In genomic region chr16:17292751-17293150, GRCm38 (mm10) we compare ENCODE assay signal across 8 mouse cellular contexts. TPM values are rescaled to one million over a fixed set of nuclear protein-coding genes. Genes with fewer than 3 reads are reported as not detected.
A peak's percentile ranks its signal among the peaks of the same experiment; 100 is the strongest.
DNase-seq lines count a peak whose midpoint lies in the region; ATAC-seq and TF ChIP-seq lines count a peak whose summit lies in the region.

No protein-coding gene starts in this region.

- no peak for TF ChIP-seq POLR2A in kidney, adult 2 months (IDR thresholded peaks at IDR 0.05; ENCODE audit: low read depth, low read length)

- H3K27ac ChIP-seq in kidney, adult 2 months (ENCODE audit: insufficient read depth, low read depth, low read length), result no peak overlapping the region
- no peak overlapping the region for H3K27ac ChIP-seq in kidney, embryonic 15.5 days

- DNase-seq in kidney, adult 2 months, result peak; percentile 60
- peak; percentile 46 for DNase-seq in Muller cell, postnatal 12 days (ENCODE audit: inconsistent ontology term)
- peak; percentile 75 for DNase-seq in cerebellum, adult 9-10 months
- DNase-seq in gastrocnemius, postnatal 14 days, result peak; percentile 51
- DNase-seq in left cerebral cortex, postnatal 4 days, result peak; percentile 78
- DNase-seq in naive thymus-derived CD4-positive, alpha-beta T cell, adult 2 months (ENCODE audit: low read depth), result peak; percentile 86
- DNase-seq in thymus, postnatal 14 days, result peak; percentile 88

- H3K9ac ChIP-seq in kidney, embryonic 15.5 days, result no peak overlapping the region

- no peak for ATAC-seq in kidney, embryonic 15.5 days (replicated peaks; ENCODE audit: low FRiP score)

- no peaks in the 10 kb centered on the region for H3K27me3 ChIP-seq in kidney, adult 2 months (replicated peaks; ENCODE audit: control insufficient read depth, insufficient read depth, low read length)
- H3K27me3 ChIP-seq in kidney, embryonic 15.5 days, result no peaks in the 10 kb centered on the region

- TF ChIP-seq CTCF in kidney, adult 2 months (conservative IDR thresholded peaks at IDR 0.05; ENCODE audit: insufficient read depth, insufficient read length, low read depth, low read length), result peak; percentile 89

- no peaks in the 10 kb centered on the region for H3K9me3 ChIP-seq in kidney, embryonic 15.5 days (replicated peaks)

- H3K4me3 ChIP-seq in kidney, adult 2 months (ENCODE audit: insufficient read depth, low read depth, low read length), result no peak overlapping the region
- H3K4me3 ChIP-seq in kidney, embryonic 15.5 days (replicated peaks), result no peak overlapping the region

- intact Hi-C loops in gastrocnemius, postnatal 14 days (cut with DNase I; ENCODE audit: low total_unique reads), result no loop called here
- intact Hi-C loops in left cerebral cortex, postnatal 4 days (cut with DNase I), result no loop called here

- H3K36me3 ChIP-seq in kidney, adult 2 months (ENCODE audit: control insufficient read depth, insufficient read depth, low read length), result peaks cover 10% of the 10 kb centered on the region
- H3K36me3 ChIP-seq in kidney, embryonic 15.5 days, result peaks cover 55% of the 10 kb centered on the region

- no peaks in the 10 kb centered on the region for H3K4me1 ChIP-seq in kidney, adult 2 months (ENCODE audit: control insufficient read depth, insufficient read depth, low read length)
- no peaks in the 10 kb centered on the region for H3K4me1 ChIP-seq in kidney, embryonic 15.5 days

- no peak overlapping the region for H3K4me2 ChIP-seq in kidney, embryonic 15.5 days

- WGBS in kidney, adult 2 months, result 3% methylated on average over 2 of the region's 2 CpGs
- WGBS in kidney, embryonic 15.5 days, result 3% methylated on average over 2 of the region's 2 CpGs

RNA-seq across cellular contexts. Expression of gene Tmem191c, which starts 16.9 kb away (rescaled TPM):
- polyA plus RNA-seq in kidney, adult 2 months (2012; rRNA removed), result 7.7 and 8.0 TPM in 2 replicates
- polyA plus RNA-seq in kidney, embryonic 15.5 days (2015; fragmentation: Nextera tagmentation; extraction: Ambion mirVana), result 13.3 and 17.7 TPM in 2 replicates
- 1 to 10 TPM in 1 of 2 experiments, under 1 TPM in 1; 0.96 to 1.2 TPM for total RNA-seq in gastrocnemius, postnatal 14 days (2021)
- 10 to 100 TPM; 78.9 to 82.4 TPM for total RNA-seq in left cerebral cortex, postnatal 4 days (2021)

RNA-seq across cellular contexts. Expression of gene Serpind1, which starts 38.4 kb away (rescaled TPM):
- 0.57 and 0.80 TPM in 2 replicates for polyA plus RNA-seq in kidney, adult 2 months (2012; rRNA removed)
- polyA plus RNA-seq in kidney, embryonic 15.5 days (2015; fragmentation: Nextera tagmentation; extraction: Ambion mirVana), result 1.9 and 3.2 TPM in 2 replicates
- total RNA-seq in gastrocnemius, postnatal 14 days (2021), result under 1 TPM; 0.29 to 0.72 TPM
- 1 to 10 TPM; 2.7 to 2.8 TPM for total RNA-seq in left cerebral cortex, postnatal 4 days (2021)

RNA-seq across cellular contexts. Expression of gene Hic2, which starts 59.4 kb away (rescaled TPM):
- polyA plus RNA-seq in kidney, adult 2 months (2012; rRNA removed), result 1.5 and 1.8 TPM in 2 replicates
- 4.6 and 4.8 TPM in 2 replicates for polyA plus RNA-seq in kidney, embryonic 15.5 days (2015; fragmentation: Nextera tagmentation; extraction: Ambion mirVana)
- 1 to 10 TPM; 1.1 to 1.2 TPM for total RNA-seq in gastrocnemius, postnatal 14 days (2021)
- 10 to 100 TPM; 11.5 to 13.1 TPM for total RNA-seq in left cerebral cortex, postnatal 4 days (2021)

Comparison
In these comparisons a context has a peak if more than half of its experiments do, and no peak if none do; other contexts are left out.
1. RNA of gene Tmem191c, which starts 16.9 kb away (total RNA-seq): 78.9 to 82.4 TPM in left cerebral cortex, postnatal 4 days; 0.96 to 1.2 TPM in gastrocnemius, postnatal 14 days; every median in the first group is over 10 times any median in the second.
2. RNA of gene Hic2, which starts 59.4 kb away (total RNA-seq): 11.5 to 13.1 TPM in left cerebral cortex, postnatal 4 days; 1.1 to 1.2 TPM in gastrocnemius, postnatal 14 days; every median in the first group is over 4 times any median in the second.
3. Peak in every context shown above with its lines, with median percentiles within 50 percentile points of each other: DNase-seq.